Mouse (Mus musculus) erythroblast, embryonic 14.5 days (primary cell): ENCODE results near the gene Sult1b1. TPM values are rescaled to one million over a fixed set of nuclear protein-coding genes. Genes with fewer than 3 reads are reported as not detected.
"Not testable (repeated sequence)": the region's sequence is repeated elsewhere in the genome, so short reads cannot be mapped to it uniquely, and the experiment has no call there.

Source experiments
- H3K27me3 ChIP-seq: 2 replicates; pipeline ENCODE4 v1.6.1; 2012; ENCODE audit warnings: inconsistent platforms; ENCODE audit not compliant: control insufficient read depth
- H3K36me3 ChIP-seq: 2 replicates; pipeline ENCODE4 v1.6.1; 2012; ENCODE audit warnings: mild to moderate bottlenecking, inconsistent platforms; ENCODE audit not compliant: control insufficient read depth
- H3K4me1 ChIP-seq: 2 replicates; pipeline ENCODE4 v1.6.1; 2012; ENCODE audit warnings: inconsistent platforms; ENCODE audit not compliant: control insufficient read depth
- H3K4me3 ChIP-seq: replicated peaks from 2 replicates; pipeline ENCODE3; 2012; ENCODE audit warnings: moderate library complexity, mild to moderate bottlenecking, inconsistent platforms
- H3K9me3 ChIP-seq: 2 replicates; pipeline ENCODE4 v1.6.1; 2012; ENCODE audit warnings: low read length, inconsistent platforms, mixed read lengths; ENCODE audit not compliant: control insufficient read depth
- GATA1 ChIP-seq: IDR thresholded peaks from 2 replicates; pipeline ENCODE4 v1.6.1; 2012; ENCODE audit warnings: low read length, inconsistent platforms, mixed read lengths
- TAL1 ChIP-seq: IDR thresholded peaks from 3 replicates; pipeline ENCODE4 v1.6.1; 2012; ENCODE audit warnings: low read length, inconsistent platforms, mixed read lengths
- polyA plus RNA-seq: library from polyadenylated mRNA; stranded (reverse); fragments of >175 nt; gene quantifications from 2 replicates; pipeline ENCODE4 v1.2.3, GENCODE M21; 2012

Sult1b1 gene
- polyA plus RNA-seq, 1 experiment = not detected

DNA sequence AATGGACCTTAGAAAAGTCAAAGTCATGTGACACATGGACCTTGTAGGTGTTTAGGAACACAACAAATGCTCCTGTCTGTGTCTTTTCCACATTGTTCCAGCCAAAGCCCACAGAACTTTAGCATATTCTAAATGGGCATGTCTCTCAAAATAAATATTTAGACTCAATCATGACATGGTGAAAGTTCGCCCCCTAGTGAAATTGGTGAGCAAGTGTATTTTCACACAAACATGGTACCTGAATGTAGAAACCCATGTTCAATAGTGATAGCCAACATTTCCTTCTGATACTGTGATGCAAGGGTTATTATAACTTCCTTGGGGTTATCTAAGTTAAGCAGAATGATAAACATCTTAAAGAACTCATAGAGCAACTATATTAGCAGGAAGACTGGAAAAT is 12.9 kb upstream of the Sult1b1 start:
- H3K9me3 ChIP-seq = no peaks in the 10 kb centered on the region

GRCm38 (mm10) chr5:87535994-87536644 is 1.9 kb downstream of the Sult1b1 start:
- no peak for TF ChIP-seq TAL1
- TF ChIP-seq GATA1 = no peak
- H3K27me3 ChIP-seq = no peaks in the 10 kb centered on the region

More for the DNA sequence above, 12.9 kb upstream of the Sult1b1 start:
- Histone ChIP-seq H3K4me3 (no peak overlapping the region), H3K27me3 (no peaks in the 10 kb centered on the region), H3K4me1 (no peaks in the 10 kb centered on the region), H3K36me3 (no peaks in the 10 kb centered on the region)
- no peak for TF ChIP-seq TAL1
- TF ChIP-seq GATA1 = no peak

DNA sequence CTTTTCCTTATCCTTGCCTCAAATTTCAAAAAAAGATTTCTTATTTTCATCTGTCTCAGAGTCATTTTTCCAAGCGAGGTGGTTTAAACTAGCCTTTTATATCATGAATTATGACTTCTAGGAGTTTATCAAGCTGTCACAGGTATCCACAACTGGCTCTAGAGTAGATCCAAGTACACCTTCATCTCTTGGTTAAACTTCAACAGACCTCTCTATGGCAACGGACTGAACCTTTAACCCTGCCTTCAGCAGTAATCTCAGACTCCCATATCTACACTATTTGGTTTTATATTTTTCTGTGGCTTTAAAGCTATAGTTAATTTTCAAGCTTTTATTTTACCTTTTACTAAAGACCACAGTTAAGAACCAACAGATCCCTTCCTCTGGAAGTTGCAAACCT is 5.7 kb downstream of the Sult1b1 start:
- peaks cover 3% of the 10 kb centered on the region; the same call in 1 of the 2 replicates for H3K9me3 ChIP-seq
- no peaks in the 10 kb centered on the region for H3K36me3 ChIP-seq
- no peaks in the 10 kb centered on the region for H3K27me3 ChIP-seq
- TF ChIP-seq GATA1 (no peak), TAL1 (no peak)
- H3K4me1 ChIP-seq = no peaks in the 10 kb centered on the region
- no peak overlapping the region for H3K4me3 ChIP-seq

More at GRCm38 (mm10) chr5:87535994-87536644, 1.9 kb downstream of the Sult1b1 start:
- Histone ChIP-seq H3K9me3 (no peaks in the 10 kb centered on the region), H3K36me3 (no peaks in the 10 kb centered on the region), H3K4me3 (no peak overlapping the region), H3K4me1 (no peaks in the 10 kb centered on the region)

DNA sequence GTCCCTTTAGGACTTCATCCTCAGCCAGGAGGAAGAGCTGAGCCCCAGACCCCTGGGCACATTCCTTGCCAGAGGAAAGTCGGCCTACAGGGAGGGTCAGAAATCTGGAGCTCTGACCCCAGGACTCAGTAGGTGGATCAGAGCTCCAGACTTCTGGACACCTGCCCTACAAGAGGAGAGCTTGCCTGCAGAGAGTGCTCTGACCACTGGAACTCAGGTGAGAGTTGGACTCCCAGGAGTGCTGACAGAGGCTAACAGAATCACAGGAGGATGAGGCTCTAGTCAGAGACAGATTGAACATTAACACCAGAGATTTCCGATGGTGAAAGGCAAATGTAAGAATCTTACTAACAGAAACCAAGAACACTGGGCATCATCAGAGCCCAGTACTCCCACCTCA is 14.4 kb downstream of the Sult1b1 start:
- not testable (repeated sequence) for H3K36me3 ChIP-seq, H3K27me3 ChIP-seq, H3K4me1 ChIP-seq, H3K9me3 ChIP-seq, H3K4me3 ChIP-seq

- TF ChIP-seq TAL1 = no peak
- TF ChIP-seq GATA1 = no peak
- no peaks in the 10 kb centered on the region for H3K36me3 ChIP-seq
These were observed 32.1 kb downstream of the Sult1b1 start for GRCm38 (mm10) chr5:87505776-87506458.

DNA sequence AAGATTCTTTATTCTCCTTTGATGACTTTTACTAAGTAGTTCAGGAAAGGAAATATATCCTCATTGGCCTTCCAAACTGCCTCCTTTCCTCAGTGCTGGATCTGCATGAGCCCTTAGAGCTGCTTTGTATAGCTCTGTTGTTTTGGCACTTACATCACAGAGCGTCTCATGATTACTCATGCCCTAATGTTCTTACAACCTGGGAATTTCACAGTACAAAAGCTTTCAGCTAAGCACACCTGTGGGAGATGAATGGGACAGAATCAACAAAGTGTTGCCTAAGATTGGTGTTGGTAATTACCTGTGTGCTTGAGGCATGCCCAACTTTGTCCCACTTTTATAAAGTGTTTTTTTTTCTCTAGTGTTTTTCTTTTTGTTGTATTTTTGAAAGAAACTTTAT is 35.3 kb downstream of the Sult1b1 start:
- no peak overlapping the region for H3K4me3 ChIP-seq
- no peaks in the 10 kb centered on the region for H3K27me3 ChIP-seq
- H3K9me3 ChIP-seq = no peaks in the 10 kb centered on the region; the same call in 1 of the 2 replicates
- TF ChIP-seq GATA1 (no peak), TAL1 (no peak)
- H3K36me3 ChIP-seq = no peaks in the 10 kb centered on the region
- H3K4me1 ChIP-seq = no peaks in the 10 kb centered on the region

More at GRCm38 (mm10) chr5:87505776-87506458, 32.1 kb downstream of the Sult1b1 start:
- no peaks in the 10 kb centered on the region for H3K9me3 ChIP-seq
- H3K27me3 ChIP-seq = no peaks in the 10 kb centered on the region
- H3K4me3 ChIP-seq = no peak overlapping the region
- H3K4me1 ChIP-seq = no peaks in the 10 kb centered on the region

DNA sequence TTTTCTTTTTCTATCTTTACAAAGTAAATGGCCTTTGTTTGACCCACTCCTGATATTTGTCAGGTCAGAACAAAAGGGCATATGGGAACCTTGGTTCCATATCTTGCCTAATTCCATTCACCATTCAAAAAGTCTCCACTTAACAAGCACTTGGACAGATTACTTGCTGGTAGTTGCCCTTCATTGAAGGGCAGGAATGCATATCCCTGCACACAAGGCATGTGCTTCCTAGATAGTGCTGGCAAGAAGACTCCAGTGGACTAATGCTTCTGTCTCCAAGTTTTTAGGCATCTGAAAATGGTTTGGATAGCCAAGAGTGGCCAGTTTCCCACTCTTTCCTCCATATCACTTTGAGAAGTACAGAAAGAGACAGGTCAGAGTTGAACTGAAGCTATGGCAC is 38.7 kb downstream of the Sult1b1 start:
- Histone ChIP-seq H3K4me3 (no peak overlapping the region), H3K36me3 (no peaks in the 10 kb centered on the region), H3K9me3 (no peaks in the 10 kb centered on the region; the same call in 1 of the 2 replicates), H3K27me3 (no peaks in the 10 kb centered on the region), H3K4me1 (no peaks in the 10 kb centered on the region)
- no peak for TF ChIP-seq TAL1
- no peak for TF ChIP-seq GATA1

DNA sequence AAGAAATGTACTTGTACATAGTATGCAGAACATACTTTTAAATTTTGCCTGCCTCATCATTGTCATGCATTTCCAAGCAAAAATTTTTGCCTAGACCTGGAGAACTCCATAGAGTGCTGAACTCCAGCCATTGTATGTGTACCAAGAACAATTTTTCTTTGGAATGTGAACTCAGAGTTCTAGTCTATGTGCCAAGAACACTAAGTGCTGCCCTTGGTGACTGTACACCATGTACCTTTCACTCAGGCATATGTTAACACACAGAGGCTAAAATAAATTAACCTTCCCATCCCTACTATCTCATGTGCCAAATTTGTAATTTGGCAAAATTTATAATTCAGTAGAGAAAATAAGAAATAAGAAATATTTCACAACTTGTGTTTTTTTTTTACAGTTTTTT is 39.1 kb downstream of the Sult1b1 start:
- Histone ChIP-seq H3K9me3 (no peaks in the 10 kb centered on the region; the same call in 1 of the 2 replicates), H3K36me3 (no peaks in the 10 kb centered on the region), H3K4me3 (no peak overlapping the region), H3K4me1 (no peaks in the 10 kb centered on the region), H3K27me3 (no peaks in the 10 kb centered on the region)
- no peak for TF ChIP-seq GATA1
- TF ChIP-seq TAL1 = no peak

- TF ChIP-seq GATA1 = no peak
- no peak for TF ChIP-seq TAL1
- H3K9me3 ChIP-seq = no peaks in the 10 kb centered on the region
- H3K36me3 ChIP-seq = no peaks in the 10 kb centered on the region
- H3K4me3 ChIP-seq = no peak within 1 kb of the TSS
- H3K4me1 ChIP-seq = no peaks in the 10 kb centered on the region
- no peaks in the 10 kb centered on the region for H3K27me3 ChIP-seq
These were observed 47.2 kb downstream of the Sult1b1 start, which contains the start of gene Ugt2a1 for GRCm38 (mm10) chr5:87490771-87491170. Gene Ugt2a1, minus strand, starts transcription at chr5:87490871.

- H3K27me3 ChIP-seq, H3K9me3 ChIP-seq, H3K4me1 ChIP-seq, H3K36me3 ChIP-seq, H3K4me3 ChIP-seq: not testable (repeated sequence)
These were observed 51.3 kb downstream of the Sult1b1 start, which contains the start of gene Gm43638 for GRCm38 (mm10) chr5:87486706-87487105. Gene Gm43638, minus strand, starts transcription at chr5:87486806.
